Mouse (Mus musculus) gastrocnemius, postnatal 14 days (tissue): ENCODE results near the gene Tnf. TPM values are rescaled to one million over a fixed set of nuclear protein-coding genes. Genes with fewer than 3 reads are reported as not detected.

Experiments used
- DNase-seq: peaks from one replicate; pipeline ENCODE4 v3.0.0; 2021; ENCODE audit warnings: mixed read lengths
- intact Hi-C: fragments of 180-260 bp; cut with DNase I; formaldehyde crosslinking; loops from one replicate; pipeline ENCODE4 v1.15.1; 2025; ENCODE audit warnings: low total_unique reads
- total RNA-seq, 2 experiments: library from RNA; stranded (reverse); gene quantifications; 2 replicates each; pipeline ENCODE4 v1.2.3; 2021

Gene Tnf
- total RNA-seq, 2 experiments from 2014 or later, result 0.24 to 0.68 TPM

- intact Hi-C loops, result no loop called here
- DNase-seq, result peak; percentile 74
These were observed 15.9 kb downstream of the Tnf start for GRCm38 (mm10) chr17:35185639-35186611.

GRCm38 (mm10) chr17:35180093-35180492 is 21.7 kb downstream of the Tnf start:
- intact Hi-C loops, result no loop called here

GRCm38 (mm10) chr17:35178528-35178927 is 23.3 kb downstream of the Tnf start:
- peak; percentile 80 for DNase-seq
- intact Hi-C loops, result loop anchor here (2.0 kb wide), 1 partner anchor 54 kb away; the partner anchor contains the start of gene Atp6v1g2

More at GRCm38 (mm10) chr17:35180093-35180492, 21.7 kb downstream of the Tnf start:
- no peak for DNase-seq

- no peak for DNase-seq
- intact Hi-C loops, result no loop called here
These were observed 25.8 kb downstream of the Tnf start, which contains the start of gene Aif1 for GRCm38 (mm10) chr17:35175968-35176367. Gene Aif1 (minus strand): TSS chr17:35176068.

GRCm38 (mm10) chr17:35175382-35175781 is 26.4 kb downstream of the Tnf start:
- DNase-seq, result no peak
- intact Hi-C loops, result no loop called here

GRCm38 (mm10) chr17:35174201-35174977 is 27.4 kb downstream of the Tnf start:
- intact Hi-C loops, result no loop called here
- no peak for DNase-seq

- intact Hi-C loops, result no loop called here
- DNase-seq, result no peak
These were observed 28.5 kb downstream of the Tnf start for GRCm38 (mm10) chr17:35173329-35173728.

GRCm38 (mm10) chr17:35172445-35173234 is 29.2 kb downstream of the Tnf start:
- intact Hi-C loops, result no loop called here
- DNase-seq, result no peak

GRCm38 (mm10) chr17:35168541-35169207 is 33.1 kb downstream of the Tnf start:
- DNase-seq, result no peak
- intact Hi-C loops, result no loop called here

GRCm38 (mm10) chr17:35167794-35168193 is 34.0 kb downstream of the Tnf start:
- intact Hi-C loops, result no loop called here
- DNase-seq, result no peak

- intact Hi-C loops, result no loop called here
- DNase-seq, result no peak
These were observed 35.3 kb downstream of the Tnf start for GRCm38 (mm10) chr17:35166352-35167035.

- no peak for DNase-seq
- intact Hi-C loops, result no loop called here
These were observed 36.2 kb downstream of the Tnf start for GRCm38 (mm10) chr17:35165451-35166155.

- intact Hi-C loops, result no loop called here
These were observed 37.0 kb downstream of the Tnf start, which contains the start of gene Prrc2a for GRCm38 (mm10) chr17:35164568-35165450. Gene Prrc2a (minus strand): TSS chr17:35164897.

GRCm38 (mm10) chr17:35164218-35164567 is 37.6 kb downstream of the Tnf start:
- no peak for DNase-seq
- intact Hi-C loops, result no loop called here

More at GRCm38 (mm10) chr17:35164568-35165450, 37.0 kb downstream of the Tnf start, which contains the start of gene Prrc2a:
- peak; percentile 98 for DNase-seq

GRCm38 (mm10) chr17:35163326-35164081 is 38.3 kb downstream of the Tnf start:
- intact Hi-C loops, result no loop called here
- DNase-seq, result no peak

- DNase-seq, result no peak
- intact Hi-C loops, result no loop called here
These were observed 39.1 kb downstream of the Tnf start for GRCm38 (mm10) chr17:35162730-35163129.
